Mouse (Mus musculus) liver, embryonic 14.5 days (tissue): ENCODE results near the gene Hes6. TPM values are rescaled to one million over a fixed set of nuclear protein-coding genes. Genes with fewer than 3 reads are reported as not detected.
A peak's percentile ranks its signal among the peaks of the same experiment; 100 is the strongest.

Source experiments
- ATAC-seq: fragments of 200-750 bp; cut with Nextera tagmentation; 2 replicates; pipeline ENCODE4 v1.8.0; 2017; ENCODE audit warnings: moderate number of reproducible peaks, mild to moderate bottlenecking, moderate library complexity; ENCODE audit not compliant: insufficient read depth
- DNase-seq, 3 experiments: peaks; one replicate each; pipeline ENCODE4 v3.0.0-alpha.2; 2012 to 2013; ENCODE audit warnings: low read depth in 3 of 3, low spot score in 3 of 3
- H3K27ac ChIP-seq: fragments of 300-500 bp; sonication (generic); 2 replicates; pipeline ENCODE4 v1.5.1; 2014; ENCODE audit warnings: moderate library complexity, mild to moderate bottlenecking, control low read depth, inconsistent platforms
- H3K27me3 ChIP-seq: fragments of 300-500 bp; sonication (generic); 2 replicates; pipeline ENCODE4 v1.6.1; 2014; ENCODE audit warnings: mild to moderate bottlenecking, low read length, moderate library complexity; ENCODE audit not compliant: control insufficient read depth, insufficient read depth
- H3K36me3 ChIP-seq: fragments of 300-500 bp; sonication (generic); replicated peaks from 2 replicates; pipeline ENCODE4 v1.6.1; 2014; ENCODE audit warnings: low read depth; ENCODE audit not compliant: control insufficient read depth, insufficient read depth
- H3K4me1 ChIP-seq, 2 experiments: fragments of 200-500 bp in 1 of 2; fragments of 300-500 bp in 1 of 2; sonication (generic) in 1 of 2; replicated peaks; 2 replicates each; pipeline ENCODE4 v1.6.1; 2012 to 2014; ENCODE audit warnings: antibody characterized with exemption in 1 of 2, inconsistent platforms in 1 of 2, low read length in 1 of 2; ENCODE audit not compliant: control insufficient read depth in 2 of 2, insufficient read depth in 2 of 2
- H3K4me2 ChIP-seq: fragments of 300-500 bp; sonication (generic); 2 replicates; pipeline ENCODE4 v1.6.1; 2014; ENCODE audit warnings: low read depth, mild to moderate bottlenecking, control low read depth, moderate library complexity
- H3K4me3 ChIP-seq, 2 experiments: fragments of 200-500 bp in 1 of 2; fragments of 300-500 bp in 1 of 2; sonication (generic) in 1 of 2; 2 replicates each; pipeline ENCODE4 v1.5.1; 2012 to 2014; ENCODE audit warnings: low read depth in 2 of 2, low read length in 2 of 2, mild to moderate bottlenecking in 2 of 2, control low read depth in 1 of 2, inconsistent platforms in 1 of 2, moderate library complexity in 1 of 2; ENCODE audit not compliant: insufficient read depth in 1 of 2
- H3K9ac ChIP-seq: fragments of 300-500 bp; sonication (generic); replicated peaks from 2 replicates; pipeline ENCODE4 v1.6.1; 2014; ENCODE audit warnings: mild to moderate bottlenecking, control low read depth, moderate library complexity
- H3K9me3 ChIP-seq: fragments of 300-500 bp; sonication (generic); 2 replicates; pipeline ENCODE4 v1.6.1; 2016; ENCODE audit warnings: low read length, mixed read lengths; ENCODE audit not compliant: control insufficient read depth
- CTCF ChIP-seq: IDR thresholded peaks from 2 replicates; pipeline ENCODE4 v1.5.1; 2016; ENCODE audit warnings: antibody characterized with exemption, low read depth, control low read depth
- EP300 ChIP-seq: IDR thresholded peaks from 2 replicates; pipeline ENCODE4 v1.6.1; 2016; ENCODE audit warnings: antibody characterized with exemption, low read depth
- WGBS: fragments of 180-500 bp; shearing (Covaris S2); extraction: QIAGEN DNeasy Blood & Tissue Kit; methylation state at CpG from one replicate; pipeline ENCODE4 v1.1.7; 2014; ENCODE audit not compliant: insufficient replicate concordance; 5-methylcytosine and 5-hydroxymethylcytosine counted together
- polyA plus RNA-seq, 2 experiments: library from polyadenylated mRNA; depleted of rRNA in 1 of 2; stranded (reverse) in 1 of 2; unstranded in 1 of 2; fragments of >200 nt; fragmentation: Nextera tagmentation in 1 of 2; extraction: Ambion mirVana in 1 of 2; gene quantifications; 2 replicates each; pipeline versions ENCODE4 v1.2.1 to v1.2.3; 2012 to 2014

Hes6 gene
- polyA plus RNA-seq, 2 experiments: 11.2 to 15.1 TPM

DNA sequence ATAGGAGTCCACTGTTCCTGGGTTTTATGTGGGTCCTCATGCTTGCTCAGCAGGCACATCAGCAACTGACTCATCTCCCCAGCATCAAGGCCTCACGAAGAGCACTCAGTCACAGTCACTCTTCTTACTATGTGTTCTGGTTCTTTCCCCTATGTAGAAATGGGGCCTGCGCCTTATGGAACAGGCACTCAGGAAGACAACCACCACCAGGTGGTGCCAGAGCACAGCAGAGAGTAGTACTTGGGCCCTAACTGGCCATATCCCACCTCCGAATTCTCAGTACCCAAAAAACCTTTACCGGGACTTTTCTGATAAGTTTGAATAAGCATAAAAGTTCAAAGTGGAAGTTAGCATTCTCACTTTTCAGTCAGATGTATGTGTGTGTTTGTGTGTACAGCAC is 14.8 kb upstream of the Hes6 start:
- Histone ChIP-seq H3K4me2 (no peak overlapping the region), H3K27ac (no peak overlapping the region), H3K4me1 (no peaks in the 10 kb centered on the region), H3K9ac (no peak overlapping the region), H3K36me3 (no peaks in the 10 kb centered on the region; the same call in 1 of the 2 replicates), H3K9me3 (no peaks in the 10 kb centered on the region), H3K27me3 (no peaks in the 10 kb centered on the region), H3K4me3 (no peak overlapping the region)
- 44% methylated on average over 4 of the region's 4 CpGs for WGBS
- ATAC-seq (no peak), DNase-seq (peak; percentile 28 to 47 (median 47))
- peak; percentile 87 for TF ChIP-seq CTCF
- no peak for TF ChIP-seq EP300

DNA sequence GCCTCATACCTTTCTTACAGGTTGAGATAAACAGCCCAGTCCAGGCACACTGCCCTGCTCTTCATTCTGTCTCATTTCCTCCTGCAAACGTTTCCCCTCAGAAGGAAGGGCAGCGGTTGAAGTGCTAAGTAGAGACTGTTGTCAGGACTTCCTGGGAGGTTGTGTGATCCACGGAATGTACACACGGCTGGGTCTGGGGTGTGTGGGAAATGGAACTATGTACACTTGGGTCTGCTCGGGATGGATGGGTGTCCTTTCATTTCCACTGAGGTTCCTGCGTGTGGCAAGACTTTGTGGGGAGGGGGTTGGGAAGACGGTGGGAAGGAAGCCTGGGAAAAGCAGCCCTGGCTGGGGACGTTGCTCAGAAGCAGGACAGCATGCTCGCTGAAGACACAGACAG is 12.6 kb upstream of the Hes6 start:
- TF ChIP-seq EP300 (no peak), CTCF (no peak)
- Histone ChIP-seq H3K4me3 (no peak overlapping the region), H3K27me3 (no peaks in the 10 kb centered on the region), H3K36me3 (no peaks in the 10 kb centered on the region), H3K9me3 (no peaks in the 10 kb centered on the region), H3K4me2 (no peak overlapping the region), H3K4me1 (no peaks in the 10 kb centered on the region), H3K9ac (no peak overlapping the region), H3K27ac (no peak overlapping the region)
- ATAC-seq (no peak), DNase-seq (no peak)
- WGBS: 62% methylated on average over 9 of the region's 9 CpGs

GRCm38 (mm10) chr1:91420601-91421065 is 6.8 kb upstream of the Hes6 start:
- DNase-seq (no peak), ATAC-seq (peak; percentile 23; the same call in 1 of the 2 replicates)

GRCm38 (mm10) chr1:91419862-91420600 is 6.2 kb upstream of the Hes6 start:
- H3K9me3 ChIP-seq: no peaks in the 10 kb centered on the region
- 56% methylated on average over 10 of the region's 10 CpGs for WGBS
- H3K9ac ChIP-seq: no peak overlapping the region
- no peak overlapping the region for H3K27ac ChIP-seq
- H3K27me3 ChIP-seq: no peaks in the 10 kb centered on the region
- DNase-seq (no peak), ATAC-seq (peak; percentile 30; the same call in 1 of the 2 replicates)
- H3K4me3 ChIP-seq: no peak overlapping the region
- H3K36me3 ChIP-seq: no peaks in the 10 kb centered on the region
- no peak for TF ChIP-seq EP300
- TF ChIP-seq CTCF: no peak
- no peak overlapping the region for H3K4me2 ChIP-seq
- H3K4me1 ChIP-seq: peaks cover 0 to 6% of the 10 kb centered on the region in 2 experiments; a peak in 1 of 4 replicates

More at GRCm38 (mm10) chr1:91420601-91421065, 6.8 kb upstream of the Hes6 start:
- peaks cover 0 to 6% of the 10 kb centered on the region in 2 experiments; a peak in 1 of 4 replicates for H3K4me1 ChIP-seq
- no peaks in the 10 kb centered on the region for H3K36me3 ChIP-seq
- H3K9ac ChIP-seq: no peak overlapping the region
- TF ChIP-seq CTCF (no peak), EP300 (no peak)
- WGBS: 77% methylated on average over 8 of the region's 8 CpGs
- H3K27me3 ChIP-seq: no peaks in the 10 kb centered on the region
- no peak overlapping the region for H3K4me3 ChIP-seq
- no peaks in the 10 kb centered on the region for H3K9me3 ChIP-seq
- no peak overlapping the region for H3K4me2 ChIP-seq
- no peak overlapping the region for H3K27ac ChIP-seq

DNA sequence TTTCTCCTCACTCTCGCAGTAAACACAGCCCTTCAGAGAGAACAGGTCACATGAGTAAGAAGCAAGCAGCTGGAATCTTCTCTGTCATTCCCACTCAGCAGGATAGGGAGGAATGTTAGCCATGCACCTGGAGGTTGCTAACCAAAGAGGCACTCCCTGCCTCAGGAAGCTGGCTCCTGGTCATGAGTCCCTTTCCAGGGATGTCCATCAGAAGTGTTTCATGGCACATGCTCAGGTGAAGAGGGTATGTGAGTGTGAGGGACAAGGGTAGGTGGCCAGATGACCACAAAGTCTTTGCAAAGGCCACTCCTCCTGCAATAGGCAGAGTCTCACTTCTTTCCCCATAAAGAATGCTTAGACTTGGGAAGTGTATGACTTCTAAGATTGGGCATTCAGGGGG is 4.2 kb upstream of the Hes6 start:
- H3K4me2 ChIP-seq: no peak overlapping the region
- H3K9ac ChIP-seq: no peak overlapping the region
- H3K9me3 ChIP-seq: no peaks in the 10 kb centered on the region
- H3K27ac ChIP-seq: no peak overlapping the region
- no peak for TF ChIP-seq CTCF
- TF ChIP-seq EP300: no peak
- ATAC-seq (no peak), DNase-seq (no peak)
- H3K4me3 ChIP-seq: no peak overlapping the region
- no peaks in the 10 kb centered on the region for H3K36me3 ChIP-seq
- H3K4me1 ChIP-seq: peaks cover 0 to 6% of the 10 kb centered on the region in 2 experiments; a peak in 1 of 4 replicates
- 82% methylated on average over 1 of the region's 1 CpGs for WGBS
- H3K27me3 ChIP-seq: peaks cover 3% of the 10 kb centered on the region; the same call in 1 of the 2 replicates
